Mouse (Mus musculus) cerebellum, adult 2 months (tissue): ENCODE data around the gene Nelfb. TPM values are rescaled to one million over a fixed set of nuclear protein-coding genes. Genes with fewer than 3 reads are reported as not detected.

Source experiments
- DNase-seq, 2 experiments: peaks; one replicate each; pipeline ENCODE4 v3.0.0; 2021
- H3K27ac ChIP-seq: fragments of 200-500 bp; 2 replicates; pipeline ENCODE4 v1.5.1; 2012; ENCODE audit warnings: low read length, control low read depth, inconsistent platforms; ENCODE audit not compliant: insufficient read depth
- H3K27me3 ChIP-seq: fragments of 200-500 bp; 2 replicates; pipeline ENCODE4 v1.6.1; 2012; ENCODE audit warnings: inconsistent platforms, mild to moderate bottlenecking, low read length, moderate library complexity; ENCODE audit not compliant: control insufficient read depth, insufficient read depth
- H3K4me1 ChIP-seq: fragments of 200-500 bp; 2 replicates; pipeline ENCODE4 v1.6.1; 2011; ENCODE audit warnings: low read length; ENCODE audit not compliant: control insufficient read depth, insufficient read depth
- H3K4me3 ChIP-seq: fragments of 200-500 bp; replicated peaks from 2 replicates; pipeline ENCODE3; 2011; ENCODE audit warnings: mild to moderate bottlenecking, low read depth, low read length, control low read depth; ENCODE audit not compliant: insufficient read depth
- CTCF ChIP-seq: fragments of 200-500 bp; IDR thresholded peaks from 2 replicates; pipeline ENCODE4 v1.5.1; 2011; ENCODE audit warnings: low read depth, mild to moderate bottlenecking, control low read depth, low read length, moderate library complexity, borderline replicate concordance; ENCODE audit not compliant: insufficient read depth
- POLR2A ChIP-seq: fragments of 200-500 bp; IDR thresholded peaks from 2 replicates; pipeline ENCODE4 v1.6.1; 2011; ENCODE audit warnings: low read length, control low read depth, borderline replicate concordance; ENCODE audit not compliant: insufficient read depth
- WGBS: fragments of 180-500 bp; shearing (Covaris S2); methylation state at CpG from one replicate; pipeline ENCODE4 v1.1.7; 2018; 5-methylcytosine and 5-hydroxymethylcytosine counted together
- polyA plus RNA-seq: library from polyadenylated mRNA; depleted of rRNA; stranded (reverse); fragments of >200 nt; gene quantifications from 2 replicates; pipeline ENCODE4 v1.2.3, GENCODE M21; 2012

Nelfb gene
- polyA plus RNA-seq, 1 experiment: 84.5 TPM

DNA sequence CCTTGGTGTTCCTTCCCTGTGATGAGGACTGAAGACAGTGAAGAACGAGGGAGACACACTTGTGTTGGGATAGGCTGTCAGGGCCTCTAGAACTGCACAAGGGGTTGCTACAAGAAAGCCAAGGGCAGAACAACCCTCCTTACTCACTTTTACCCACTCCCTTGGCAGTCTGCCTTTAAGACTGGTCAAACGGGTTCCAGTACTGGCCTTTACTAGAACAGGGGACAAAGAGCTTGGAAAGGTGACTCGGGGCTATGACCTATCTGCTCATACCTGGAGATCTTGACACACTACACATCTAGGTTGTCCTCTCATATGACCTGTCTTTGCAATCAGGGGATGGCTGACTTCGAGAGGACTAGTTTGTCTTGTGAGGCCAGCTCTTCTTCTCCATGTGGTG, 26.2 kb upstream of the Nelfb start:
- Histone ChIP-seq H3K27me3 (no peaks in the 10 kb centered on the region), H3K4me3 (no peak overlapping the region), H3K27ac (no peak overlapping the region), H3K4me1 (peaks cover 11% of the 10 kb centered on the region)
- DNase-seq: no peak
- WGBS: 59% methylated on average over 4 of the region's 4 CpGs
- TF ChIP-seq CTCF: no peak
- no peak for TF ChIP-seq POLR2A

GRCm38 (mm10) chr2:25236614-25237013, 25.3 kb upstream of the Nelfb start, which contains the start of gene Rnf224:
Gene Rnf224, minus strand, starts transcription at chr2:25236787.
- no peak for DNase-seq
- H3K4me1 ChIP-seq: peaks cover 11% of the 10 kb centered on the region
- WGBS: 43% methylated on average over 8 of the region's 8 CpGs
- H3K27ac ChIP-seq: no peak within 1 kb of the TSS
- TF ChIP-seq POLR2A (no peak), CTCF (no peak)
- H3K27me3 ChIP-seq: no peaks in the 10 kb centered on the region
- H3K4me3 ChIP-seq: no peak within 1 kb of the TSS

- 70% methylated on average over 5 of the region's 5 CpGs for WGBS
- TF ChIP-seq POLR2A: no peak
- no peak for TF ChIP-seq CTCF
- Histone ChIP-seq H3K4me1 (no peaks in the 10 kb centered on the region), H3K27ac (no peak overlapping the region), H3K4me3 (no peak overlapping the region), H3K27me3 (no peaks in the 10 kb centered on the region)
- DNase-seq: no peak
Measured at GRCm38 (mm10) chr2:25234551-25235220, 23.4 kb upstream of the Nelfb start.

- H3K27ac ChIP-seq: no peak within 1 kb of the TSS
- TF ChIP-seq CTCF: no peak
- no peak for TF ChIP-seq POLR2A
- DNase-seq: no peak
- no peak within 1 kb of the TSS for H3K4me3 ChIP-seq
- peaks cover under 1% of the 10 kb centered on the region; the same call in 1 of the 2 replicates for H3K4me1 ChIP-seq
- WGBS: 82% methylated on average over 3 of the region's 3 CpGs
- no peaks in the 10 kb centered on the region for H3K27me3 ChIP-seq
Measured at GRCm38 (mm10) chr2:25234050-25234449, 22.8 kb upstream of the Nelfb start, which contains the start of gene Slc34a3. Gene Slc34a3, minus strand, starts transcription at chr2:25234364.

DNA sequence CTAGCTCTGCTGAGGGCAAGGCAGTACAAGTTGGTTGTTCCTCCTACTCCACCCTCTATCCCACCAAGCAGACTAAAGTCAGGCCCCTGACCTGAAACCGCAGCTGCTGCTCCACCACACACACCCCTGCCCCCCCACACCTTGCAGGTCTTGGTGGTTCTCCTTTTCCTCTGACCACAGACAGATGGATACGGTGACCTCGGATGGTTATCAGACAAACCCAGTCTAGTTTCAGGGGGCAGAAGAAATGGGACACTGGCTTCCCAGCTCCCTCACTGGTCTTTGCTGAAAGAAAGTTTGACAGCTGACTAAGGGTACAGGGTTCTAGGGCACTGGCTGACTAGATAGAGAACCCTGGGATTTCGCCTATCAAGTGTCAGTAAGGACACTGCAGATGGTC, 22.1 kb upstream of the Nelfb start:
- Histone ChIP-seq H3K4me1 (peaks cover 4% of the 10 kb centered on the region; the same call in 1 of the 2 replicates), H3K4me3 (no peak overlapping the region), H3K27ac (no peak overlapping the region), H3K27me3 (no peaks in the 10 kb centered on the region)
- TF ChIP-seq POLR2A: no peak
- DNase-seq: no peak
- 79% methylated on average over 4 of the region's 4 CpGs for WGBS

GRCm38 (mm10) chr2:25231038-25231437, 19.7 kb upstream of the Nelfb start:
- WGBS: 40% methylated on average over 12 of the region's 12 CpGs
- H3K4me3 ChIP-seq: no peak overlapping the region
- no peaks in the 10 kb centered on the region for H3K27me3 ChIP-seq

DNA sequence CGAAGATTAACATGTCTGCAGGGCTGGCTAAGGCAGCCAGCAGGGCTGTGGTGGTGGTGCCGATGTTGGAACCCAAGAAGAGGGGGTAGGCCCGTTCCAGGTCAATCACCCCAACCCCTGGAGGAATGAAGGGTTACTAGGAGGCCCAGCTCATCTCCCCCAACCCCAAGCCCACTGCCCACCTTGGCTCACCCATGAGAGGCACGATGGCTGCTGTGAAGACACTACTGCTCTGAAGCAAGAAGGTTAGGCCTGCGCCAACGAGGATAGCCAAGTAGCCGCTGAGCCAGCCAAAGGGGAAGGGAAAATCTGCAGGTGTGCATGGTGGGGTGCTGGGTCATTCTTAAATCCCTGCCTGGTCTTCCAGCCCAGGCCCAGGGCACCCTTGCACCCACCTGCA, 19.3 kb upstream of the Nelfb start:
- H3K4me3 ChIP-seq: no peak overlapping the region
- no peak for TF ChIP-seq CTCF
- TF ChIP-seq POLR2A: no peak
- H3K4me1 ChIP-seq: peaks cover 4% of the 10 kb centered on the region; the same call in 1 of the 2 replicates
- WGBS: 74% methylated on average over 7 of the region's 7 CpGs
- no peak for DNase-seq
- no peaks in the 10 kb centered on the region for H3K27me3 ChIP-seq
- H3K27ac ChIP-seq: no peak overlapping the region

More at GRCm38 (mm10) chr2:25231038-25231437, 19.7 kb upstream of the Nelfb start:
- Histone ChIP-seq H3K27ac (no peak overlapping the region), H3K4me1 (peaks cover 4% of the 10 kb centered on the region; the same call in 1 of the 2 replicates)
- no peak for DNase-seq
- TF ChIP-seq POLR2A (no peak), CTCF (no peak)

DNA sequence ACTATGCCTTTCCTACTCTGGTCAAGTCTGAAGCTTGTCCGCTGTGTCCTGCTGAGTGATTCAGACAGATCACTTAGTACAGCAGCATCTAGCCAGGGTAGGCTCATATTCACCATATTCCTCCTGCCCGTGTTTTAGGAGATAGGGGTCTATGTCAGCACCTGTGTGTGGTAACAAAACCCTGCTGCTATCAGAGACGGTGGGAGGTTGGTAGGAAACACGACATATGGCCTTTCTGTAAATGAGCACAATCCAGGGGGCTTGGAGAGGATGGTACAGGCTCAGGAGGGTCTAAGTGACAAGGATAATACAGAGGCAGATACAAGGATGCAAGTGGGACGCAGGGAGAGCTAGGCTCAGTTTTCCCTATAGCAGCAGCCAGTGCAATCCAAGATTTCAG, 18.3 kb upstream of the Nelfb start:
- no peak overlapping the region for H3K27ac ChIP-seq
- H3K27me3 ChIP-seq: no peaks in the 10 kb centered on the region
- DNase-seq: no peak
- H3K4me1 ChIP-seq: peaks cover 4% of the 10 kb centered on the region; the same call in 1 of the 2 replicates
- no peak overlapping the region for H3K4me3 ChIP-seq
- TF ChIP-seq POLR2A: no peak
- 87% methylated on average over 5 of the region's 5 CpGs for WGBS
